Mouse (Mus musculus) embryonic facial prominence, embryonic 11.5 days (tissue): ENCODE data around the gene Slc30a3. TPM values are rescaled to one million over a fixed set of nuclear protein-coding genes. Genes with fewer than 3 reads are reported as not detected.

ENCODE experiments used
- ATAC-seq: fragments of 200-750 bp; cut with Nextera tagmentation; replicated peaks from 2 replicates; pipeline ENCODE4 v1.8.0; 2017; ENCODE audit warnings: low read depth; ENCODE audit not compliant: insufficient number of reproducible peaks, low FRiP score, low TSS enrichment
- DNase-seq: peaks from one replicate; pipeline ENCODE4 v3.0.0-alpha.2; 2015; ENCODE audit warnings: low spot score
- H3K27ac ChIP-seq: fragments of 300-500 bp; sonication (generic); replicated peaks from 2 replicates; pipeline ENCODE4 v1.5.1; 2014; ENCODE audit warnings: mild to moderate bottlenecking, low read depth, low read length, control low read depth
- H3K27me3 ChIP-seq: fragments of 300-500 bp; sonication (generic); 2 replicates; pipeline ENCODE4 v1.6.1; 2014; ENCODE audit warnings: mild to moderate bottlenecking, low read length, moderate library complexity, mixed read lengths; ENCODE audit not compliant: control insufficient read depth, insufficient read depth
- H3K36me3 ChIP-seq: fragments of 300-500 bp; sonication (generic); replicated peaks from 2 replicates; pipeline ENCODE4 v1.6.1; 2014; ENCODE audit warnings: low read depth, mild to moderate bottlenecking, low read length, moderate library complexity, mixed read lengths; ENCODE audit not compliant: control insufficient read depth, insufficient read depth
- H3K4me1 ChIP-seq: fragments of 300-500 bp; sonication (generic); 2 replicates; pipeline ENCODE4 v1.6.1; 2014; ENCODE audit warnings: low read length, mixed read lengths; ENCODE audit not compliant: control insufficient read depth, insufficient read depth
- H3K4me2 ChIP-seq: fragments of 300-500 bp; sonication (generic); 2 replicates; pipeline ENCODE4 v1.6.1; 2014; ENCODE audit warnings: low read depth, mild to moderate bottlenecking, control low read depth, low read length, moderate library complexity
- H3K4me3 ChIP-seq: fragments of 300-500 bp; sonication (generic); 2 replicates; pipeline ENCODE4 v1.5.1; 2014; ENCODE audit warnings: low read depth, low read length, control low read depth
- H3K9ac ChIP-seq: fragments of 300-500 bp; sonication (generic); replicated peaks from 2 replicates; pipeline ENCODE4 v1.6.1; 2014; ENCODE audit warnings: mild to moderate bottlenecking, control low read depth, low read length
- H3K9me3 ChIP-seq: fragments of 300-500 bp; sonication (generic); replicated peaks from 2 replicates; pipeline ENCODE4 v1.6.1; 2016; ENCODE audit warnings: mild to moderate bottlenecking, low read length, inconsistent platforms, mixed read lengths; ENCODE audit not compliant: control insufficient read depth
- WGBS: fragments of 180-500 bp; shearing (Covaris S2); extraction: QIAGEN DNeasy Blood & Tissue Kit; methylation state at CpG from one replicate; pipeline ENCODE4 v1.1.7; 2014; 5-methylcytosine and 5-hydroxymethylcytosine counted together
- polyA plus RNA-seq: library from polyadenylated mRNA; unstranded; fragments of >200 nt; fragmentation: Nextera tagmentation; extraction: Ambion mirVana; gene quantifications from 2 replicates; pipeline ENCODE4 v1.2.1, GENCODE M21; 2014

Gene Slc30a3
- polyA plus RNA-seq, 1 experiment from 2014 or later, result 0.46 TPM

DNA sequence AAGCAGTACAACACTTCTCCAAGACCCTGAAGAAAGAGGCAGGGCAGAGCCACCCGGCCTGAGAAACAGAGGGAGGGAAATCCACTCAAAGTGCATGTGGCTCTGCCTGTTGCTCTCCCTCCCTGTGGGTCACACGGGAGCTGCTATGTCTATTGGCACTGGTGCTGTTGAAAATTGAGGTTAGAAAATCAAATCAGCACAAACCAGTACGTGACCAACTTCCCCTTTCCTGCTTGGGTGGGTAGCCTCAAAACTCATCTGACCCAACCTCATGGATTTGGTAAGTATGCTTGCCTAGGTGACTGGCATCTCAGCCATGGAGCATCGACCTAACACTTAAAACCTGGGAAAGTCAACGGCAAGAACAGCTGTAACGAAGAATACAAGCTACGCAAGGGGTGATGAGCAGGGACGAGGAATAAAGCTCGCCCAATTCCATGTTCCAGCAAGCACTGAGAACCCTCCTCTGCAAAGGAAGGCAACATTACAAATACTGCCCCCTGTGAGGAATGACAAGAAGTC is 2.2 kb downstream of the Slc30a3 start, which contains the start of gene Dnajc5g:
Dnajc5g (plus strand) TSS at position 472 of the 522 bp plus-strand sequence.
- H3K4me3 ChIP-seq, result no peak within 1 kb of the TSS
- H3K9me3 ChIP-seq, result no peaks in the 10 kb centered on the region
- no peak within 1 kb of the TSS for H3K27ac ChIP-seq
- no peaks in the 10 kb centered on the region for H3K36me3 ChIP-seq
- H3K27me3 ChIP-seq, result no peaks in the 10 kb centered on the region
- H3K9ac ChIP-seq, result no peak within 1 kb of the TSS
- 82% methylated on average over 9 of the region's 9 CpGs for WGBS
- DNase-seq, result no peak
- ATAC-seq, result no peak
- no peaks in the 10 kb centered on the region for H3K4me1 ChIP-seq
- no peak within 1 kb of the TSS for H3K4me2 ChIP-seq

GRCm38 (mm10) chr5:31095711-31096480 is 12.1 kb downstream of the Slc30a3 start:
- no peak for ATAC-seq
- no peaks in the 10 kb centered on the region for H3K9me3 ChIP-seq
- DNase-seq, result no peak
- no peak overlapping the region for H3K4me2 ChIP-seq
- H3K27me3 ChIP-seq, result peaks cover 63% of the 10 kb centered on the region
- peaks cover 4% of the 10 kb centered on the region for H3K4me1 ChIP-seq
- H3K4me3 ChIP-seq, result no peak overlapping the region
- 23% methylated on average over 11 of the region's 11 CpGs for WGBS
- no peaks in the 10 kb centered on the region for H3K36me3 ChIP-seq
- H3K9ac ChIP-seq, result no peak overlapping the region
- no peak overlapping the region for H3K27ac ChIP-seq

- Histone ChIP-seq H3K4me2 (peak overlapping the region; percentile 29), H3K36me3 (no peaks in the 10 kb centered on the region), H3K9me3 (no peaks in the 10 kb centered on the region), H3K4me3 (peak overlapping the region; percentile 12), H3K27me3 (peaks cover 72% of the 10 kb centered on the region), H3K9ac (no peak overlapping the region), H3K27ac (no peak overlapping the region), H3K4me1 (peaks cover 4% of the 10 kb centered on the region)
- no peak for ATAC-seq
- WGBS, result under 1% methylated on average over 59 of the region's 59 CpGs
- no peak for DNase-seq
These were observed 13.0 kb downstream of the Slc30a3 start for GRCm38 (mm10) chr5:31094799-31095691.

DNA sequence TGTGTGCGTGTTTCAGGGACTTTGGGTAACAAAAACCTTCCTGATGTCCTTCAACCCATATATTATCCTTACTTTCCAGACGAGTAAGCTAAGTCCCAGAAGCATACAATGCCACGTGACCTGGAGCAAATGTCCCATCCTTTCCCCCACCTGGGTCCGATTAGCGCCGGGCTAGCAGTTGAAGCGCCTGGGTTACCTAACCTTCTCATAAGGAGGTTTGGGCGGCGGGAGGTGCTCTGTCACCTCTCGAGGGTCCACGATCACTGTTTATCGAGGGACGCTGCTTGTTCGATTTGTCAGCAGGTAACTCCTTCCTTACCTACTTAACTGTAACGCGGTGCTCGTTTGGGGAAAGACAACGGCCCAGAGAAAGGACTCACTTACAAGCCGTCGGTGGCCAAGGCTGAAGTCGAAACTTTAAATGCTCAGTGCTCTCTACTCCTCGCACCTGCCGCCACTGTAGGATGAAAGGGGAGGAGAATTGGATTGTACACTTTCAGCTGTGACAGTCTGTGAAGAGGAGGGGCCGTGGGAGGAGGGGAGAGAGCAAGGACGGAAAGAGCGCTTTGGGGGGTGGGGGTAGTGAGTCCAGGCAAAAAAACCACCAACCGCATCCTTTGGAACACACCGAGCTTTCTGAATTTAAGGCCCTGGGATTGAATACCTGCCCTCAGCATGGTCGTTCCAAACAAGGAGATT is 13.8 kb downstream of the Slc30a3 start:
- no peaks in the 10 kb centered on the region for H3K36me3 ChIP-seq
- H3K9me3 ChIP-seq, result no peaks in the 10 kb centered on the region
- no peak overlapping the region for H3K27ac ChIP-seq
- peak overlapping the region; percentile 12 for H3K4me3 ChIP-seq
- DNase-seq (peak; percentile 62), ATAC-seq (no peak)
- no peak overlapping the region for H3K9ac ChIP-seq
- peak overlapping the region; percentile 13 for H3K4me2 ChIP-seq
- H3K4me1 ChIP-seq, result peaks cover 4% of the 10 kb centered on the region
- peaks cover 80% of the 10 kb centered on the region for H3K27me3 ChIP-seq
- WGBS, result 2% methylated on average over 29 of the region's 29 CpGs

DNA sequence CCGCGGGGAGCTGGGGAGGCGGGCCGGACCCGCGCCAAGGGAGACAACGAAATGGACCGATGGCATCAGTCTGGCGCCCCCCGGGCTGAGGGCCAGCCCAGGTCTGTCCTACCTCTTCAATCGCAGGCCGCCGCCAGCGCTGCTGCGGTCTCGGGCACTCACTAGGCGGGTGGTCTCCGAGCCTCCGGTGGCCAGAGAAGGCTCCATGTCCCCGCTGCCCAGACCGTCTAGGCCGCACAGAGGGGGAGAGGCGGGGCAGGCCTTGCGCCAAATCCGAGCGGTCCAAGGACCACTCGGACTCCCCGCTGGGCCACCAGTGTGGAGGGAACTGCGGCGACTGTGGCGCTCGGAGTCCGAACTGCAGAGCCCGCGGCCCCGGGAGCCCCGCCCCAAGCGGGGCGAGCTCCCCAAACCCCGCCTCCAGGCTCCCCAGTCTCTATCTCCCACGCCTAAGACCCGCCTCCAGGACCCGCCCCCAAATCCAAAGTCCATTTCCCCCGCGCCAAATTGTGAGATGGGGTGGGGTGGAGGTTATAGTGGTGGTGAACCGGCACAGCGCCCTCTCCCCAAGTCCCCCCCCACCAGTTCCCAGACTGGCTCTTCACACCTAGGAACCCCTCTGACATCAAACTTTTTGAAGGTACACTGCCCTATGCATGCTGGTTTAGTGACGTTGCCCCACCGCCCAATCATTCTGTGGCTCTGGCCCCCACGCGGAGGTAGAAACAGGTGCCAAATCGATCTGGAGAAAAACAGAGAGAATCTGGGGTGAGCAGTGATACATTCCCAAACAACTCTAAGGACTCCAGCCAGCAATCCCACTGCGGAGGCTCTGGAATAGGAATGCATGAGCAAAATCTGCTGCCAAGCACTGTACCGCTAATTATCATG is 14.6 kb downstream of the Slc30a3 start:
- under 1% methylated on average over 47 of the region's 54 CpGs for WGBS
- peaks cover 83% of the 10 kb centered on the region for H3K27me3 ChIP-seq
- DNase-seq, result no peak
- no peaks in the 10 kb centered on the region for H3K9me3 ChIP-seq
- H3K4me2 ChIP-seq, result peak overlapping the region; percentile 55
- H3K4me1 ChIP-seq, result peaks cover 4% of the 10 kb centered on the region
- H3K36me3 ChIP-seq, result no peaks in the 10 kb centered on the region
- peak overlapping the region; percentile 22; the same call in 1 of the 2 replicates for H3K9ac ChIP-seq
- no peak overlapping the region for H3K27ac ChIP-seq
- peak overlapping the region; percentile 36 for H3K4me3 ChIP-seq
- ATAC-seq, result peak; percentile 49; the same call in 1 of the 2 replicates

DNA sequence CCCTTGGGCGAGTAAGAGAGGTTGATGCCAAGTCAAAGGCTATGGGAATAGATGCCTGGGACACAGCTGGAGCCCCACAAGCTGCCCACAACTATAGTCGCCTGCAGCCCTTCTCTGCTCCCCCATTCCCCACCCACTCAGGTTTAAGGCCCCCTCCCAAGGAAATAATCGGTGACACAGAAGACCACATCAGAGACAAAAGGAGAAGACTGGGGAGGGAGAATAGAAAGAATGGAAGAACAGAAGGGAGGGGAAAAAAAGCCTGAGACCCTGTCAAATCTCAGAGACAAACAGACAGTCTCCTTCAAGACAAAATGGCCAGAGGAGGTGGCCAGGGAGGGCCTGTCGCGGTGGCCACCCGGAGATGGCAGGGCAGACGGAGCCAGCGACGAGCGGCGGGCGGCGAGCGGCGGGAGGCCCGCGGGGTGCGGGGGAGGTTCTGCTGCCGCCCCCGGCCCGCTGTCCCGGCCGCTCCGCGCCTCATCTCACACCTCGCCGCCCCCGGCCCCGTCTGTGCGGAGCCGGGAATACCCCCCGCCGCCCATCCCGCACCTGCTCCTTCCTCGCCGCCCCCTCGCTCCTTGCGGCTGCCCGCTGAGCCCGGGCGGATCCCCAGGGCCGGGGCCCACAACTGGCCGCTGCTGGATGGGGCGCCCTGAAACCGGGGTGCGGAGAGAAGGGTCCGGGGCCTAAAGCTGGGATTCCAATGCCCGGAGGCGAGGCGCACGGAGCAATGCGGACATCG is 15.6 kb downstream of the Slc30a3 start:
- Histone ChIP-seq H3K9ac (no peak overlapping the region; the same call in 1 of the 2 replicates), H3K36me3 (no peaks in the 10 kb centered on the region), H3K27ac (no peak overlapping the region), H3K4me2 (peak overlapping the region; percentile 55), H3K4me1 (peaks cover 4% of the 10 kb centered on the region), H3K9me3 (no peaks in the 10 kb centered on the region), H3K4me3 (peak overlapping the region; percentile 36), H3K27me3 (peaks cover 81% of the 10 kb centered on the region)
- DNase-seq (no peak), ATAC-seq (no peak)
- WGBS, result 2% methylated on average over 39 of the region's 53 CpGs
